In genomic region chr6:135559501-135559907, GRCm38 (mm10) we compare ENCODE assay signal across 8 mouse cellular contexts.
DNase-seq lines count a peak whose midpoint lies in the region; ATAC-seq lines count a peak whose summit lies in the region.

No protein-coding gene starts in this region.

- H3K9me3 ChIP-seq in forebrain, embryonic 11.5 days (ENCODE audit: control insufficient read depth, low read length) = no peaks in the 10 kb centered on the region
- H3K9me3 ChIP-seq in forebrain, embryonic 10.5 days = no peaks in the 10 kb centered on the region
- no peaks in the 10 kb centered on the region for H3K9me3 ChIP-seq in embryonic facial prominence, embryonic 13.5 days
- 0 out of 2 replicates have a peak, but pooled peaks cover 5% of the 10 kb centered on the region for H3K9me3 ChIP-seq in heart, embryonic 12.5 days (replicated peaks)
- H3K9me3 ChIP-seq in kidney, embryonic 16.5 days (ENCODE audit: low read length) = no peaks in the 10 kb centered on the region
- H3K9me3 ChIP-seq in limb, embryonic 12.5 days = no peaks in the 10 kb centered on the region

- no peak overlapping the region for H3K27ac ChIP-seq in forebrain, embryonic 11.5 days (ENCODE audit: low read depth, low read length)
- no peak overlapping the region for H3K27ac ChIP-seq in forebrain, embryonic 10.5 days
- no peak overlapping the region for H3K27ac ChIP-seq in embryonic facial prominence, embryonic 13.5 days
- H3K27ac ChIP-seq in heart, embryonic 12.5 days (ENCODE audit: poor library complexity, severe bottlenecking) = no peak overlapping the region
- no peak overlapping the region for H3K27ac ChIP-seq in kidney, embryonic 16.5 days (ENCODE audit: low read length)
- no peak overlapping the region for H3K27ac ChIP-seq in limb, embryonic 12.5 days

- H3K27me3 ChIP-seq in forebrain, embryonic 11.5 days (ENCODE audit: control insufficient read depth, insufficient read depth, low read length) = no peaks in the 10 kb centered on the region
- no peaks in the 10 kb centered on the region for H3K27me3 ChIP-seq in forebrain, embryonic 10.5 days (ENCODE audit: poor library complexity, severe bottlenecking)
- no peaks in the 10 kb centered on the region for H3K27me3 ChIP-seq in embryonic facial prominence, embryonic 13.5 days
- no peaks in the 10 kb centered on the region for H3K27me3 ChIP-seq in heart, embryonic 12.5 days (replicated peaks)
- H3K27me3 ChIP-seq in kidney, embryonic 16.5 days (ENCODE audit: insufficient read depth, low read length) = no peaks in the 10 kb centered on the region
- 0 out of 2 replicates have a peak, but pooled peaks cover 3% of the 10 kb centered on the region for H3K27me3 ChIP-seq in limb, embryonic 12.5 days

- H3K4me2 ChIP-seq in forebrain, embryonic 11.5 days (ENCODE audit: low read depth, low read length, severe bottlenecking) = no peak overlapping the region
- H3K4me2 ChIP-seq in embryonic facial prominence, embryonic 13.5 days = no peak overlapping the region
- no peak overlapping the region for H3K4me2 ChIP-seq in heart, embryonic 12.5 days
- H3K4me2 ChIP-seq in kidney, embryonic 16.5 days (replicated peaks; ENCODE audit: low read depth, low read length) = no peak overlapping the region
- H3K4me2 ChIP-seq in limb, embryonic 12.5 days = no peak overlapping the region

- no peak overlapping the region for H3K9ac ChIP-seq in forebrain, embryonic 11.5 days (ENCODE audit: low read length)
- no peak overlapping the region for H3K9ac ChIP-seq in embryonic facial prominence, embryonic 13.5 days
- no peak overlapping the region for H3K9ac ChIP-seq in heart, embryonic 12.5 days
- H3K9ac ChIP-seq in kidney, embryonic 16.5 days (replicated peaks; ENCODE audit: low read length) = no peak overlapping the region
- no peak overlapping the region for H3K9ac ChIP-seq in limb, embryonic 12.5 days (replicated peaks)

- no peak overlapping the region for H3K4me3 ChIP-seq in forebrain, embryonic 11.5 days (ENCODE audit: low read depth, low read length)
- H3K4me3 ChIP-seq in forebrain, embryonic 10.5 days = no peak overlapping the region
- H3K4me3 ChIP-seq in embryonic facial prominence, embryonic 13.5 days = no peak overlapping the region
- H3K4me3 ChIP-seq in heart, embryonic 12.5 days = no peak overlapping the region
- no peak overlapping the region for H3K4me3 ChIP-seq in kidney, embryonic 16.5 days (ENCODE audit: low read length)
- no peak overlapping the region for H3K4me3 ChIP-seq in limb, embryonic 12.5 days (replicated peaks)

- ATAC-seq in forebrain, embryonic 11.5 days (replicated peaks; ENCODE audit: low FRiP score) = peak; percentile 71
- peak; percentile 76 for ATAC-seq in embryonic facial prominence, embryonic 13.5 days (ENCODE audit: insufficient number of reproducible peaks, insufficient read depth, low FRiP score, low TSS enrichment, low read depth)
- peak; percentile 63 for ATAC-seq in heart, embryonic 12.5 days (ENCODE audit: insufficient number of reproducible peaks, low FRiP score)
- ATAC-seq in kidney, embryonic 16.5 days (ENCODE audit: low FRiP score, low TSS enrichment) = peak; percentile 91
- ATAC-seq in limb, embryonic 12.5 days (ENCODE audit: insufficient number of reproducible peaks, insufficient read depth, low FRiP score, low TSS enrichment, low read depth) = peak; percentile 79; the same call in 1 of the 2 replicates
- no peak for ATAC-seq in megakaryocyte-erythroid progenitor cell, adult 5-6 weeks (replicated peaks; ENCODE audit: low FRiP score, low TSS enrichment, poor library complexity, severe bottlenecking)

- DNase-seq in forebrain, embryonic 11.5 days (ENCODE audit: low spot score) = peak; percentile 64
- no peak for DNase-seq in forebrain, embryonic 10.5 days (ENCODE audit: extremely low spot score, low spot score)
- peak; percentile 88 for DNase-seq in ovary, postnatal 36 days (ENCODE audit: low spot score)

- no peaks in the 10 kb centered on the region for H3K4me1 ChIP-seq in forebrain, embryonic 11.5 days (replicated peaks; ENCODE audit: control insufficient read depth, insufficient read depth, low read length)
- H3K4me1 ChIP-seq in forebrain, embryonic 10.5 days = 0 out of 2 replicates have a peak, but pooled peaks cover 4% of the 10 kb centered on the region
- peaks cover 11% of the 10 kb centered on the region for H3K4me1 ChIP-seq in embryonic facial prominence, embryonic 13.5 days
- H3K4me1 ChIP-seq in heart, embryonic 12.5 days (replicated peaks) = peaks cover 9% of the 10 kb centered on the region; the same call in 1 of the 2 replicates
- H3K4me1 ChIP-seq in kidney, embryonic 16.5 days (ENCODE audit: insufficient read depth, low read length) = no peaks in the 10 kb centered on the region
- H3K4me1 ChIP-seq in limb, embryonic 12.5 days (replicated peaks) = 0 out of 2 replicates have a peak, but pooled peaks cover 5% of the 10 kb centered on the region

- H3K36me3 ChIP-seq in forebrain, embryonic 11.5 days (ENCODE audit: control insufficient read depth, insufficient read depth, low read length) = no peaks in the 10 kb centered on the region
- H3K36me3 ChIP-seq in forebrain, embryonic 10.5 days (replicated peaks) = no peaks in the 10 kb centered on the region
- no peaks in the 10 kb centered on the region for H3K36me3 ChIP-seq in embryonic facial prominence, embryonic 13.5 days
- no peaks in the 10 kb centered on the region for H3K36me3 ChIP-seq in heart, embryonic 12.5 days
- no peaks in the 10 kb centered on the region for H3K36me3 ChIP-seq in kidney, embryonic 16.5 days (ENCODE audit: insufficient read depth, low read length)
- no peaks in the 10 kb centered on the region for H3K36me3 ChIP-seq in limb, embryonic 12.5 days

- 79% methylated on average over 5 of the region's 5 CpGs for WGBS in forebrain, embryonic 11.5 days
- 93% methylated on average over 5 of the region's 5 CpGs for WGBS in forebrain, embryonic 10.5 days
- 68% methylated on average over 5 of the region's 5 CpGs for WGBS in embryonic facial prominence, embryonic 13.5 days
- WGBS in heart, embryonic 12.5 days = 70% methylated on average over 5 of the region's 5 CpGs
- 57% methylated on average over 5 of the region's 5 CpGs for WGBS in kidney, embryonic 16.5 days
- WGBS in limb, embryonic 12.5 days = 71% methylated on average over 5 of the region's 5 CpGs
